Mouse (Mus musculus) ES-Bruce4 (cell line): Measurements from ENCODE around the gene Casc3. TPM values are rescaled to one million over a fixed set of nuclear protein-coding genes. Genes with fewer than 3 reads are reported as not detected.
A peak's percentile ranks its signal among the peaks of the same experiment; 100 is the strongest.

Source experiments
- H3K27ac ChIP-seq: 2 replicates; pipeline ENCODE4 v1.5.1; 2012; ENCODE audit warnings: low read length, inconsistent platforms; ENCODE audit not compliant: insufficient read depth
- H3K27me3 ChIP-seq: 2 replicates; pipeline ENCODE4 v1.6.1; 2012; ENCODE audit warnings: mild to moderate bottlenecking, low read length, inconsistent platforms; ENCODE audit not compliant: control insufficient read depth, poor library complexity, insufficient read depth, severe bottlenecking
- H3K36me3 ChIP-seq: 2 replicates; pipeline ENCODE4 v1.6.1; 2012; ENCODE audit warnings: inconsistent platforms, mild to moderate bottlenecking, low read length, moderate library complexity; ENCODE audit not compliant: control insufficient read depth, poor library complexity, insufficient read depth, severe bottlenecking
- H3K4me1 ChIP-seq: one replicate; pipeline ENCODE4 v1.8.1; 2011; ENCODE audit warnings: low read length; ENCODE audit not compliant: control insufficient read depth, insufficient read depth
- H3K4me3 ChIP-seq: 2 replicates; pipeline ENCODE4 v1.5.1; 2011; ENCODE audit warnings: low read depth, mild to moderate bottlenecking, low read length
- H3K9ac ChIP-seq: 2 replicates; pipeline ENCODE4 v1.6.1; 2012; ENCODE audit warnings: low read depth, mild to moderate bottlenecking, inconsistent platforms; ENCODE audit not compliant: poor library complexity, severe bottlenecking
- H3K9me3 ChIP-seq: replicated peaks from 2 replicates; pipeline ENCODE4 v1.6.1; 2012; ENCODE audit warnings: mild to moderate bottlenecking, low read length, inconsistent platforms; ENCODE audit not compliant: control insufficient read depth, poor library complexity, insufficient read depth, severe bottlenecking
- CTCF ChIP-seq: IDR thresholded peaks from one replicate; pipeline ENCODE4 v1.8.1; 2011; ENCODE audit warnings: low read depth, low read length
- EP300 ChIP-seq: IDR thresholded peaks from 2 replicates; pipeline ENCODE4 v1.6.1; 2011; ENCODE audit warnings: low read depth, low read length; ENCODE audit not compliant: insufficient read depth
- POLR2A ChIP-seq: IDR thresholded peaks from one replicate; pipeline ENCODE4 v1.8.1; 2011; ENCODE audit warnings: low read length; ENCODE audit not compliant: insufficient read depth
- polyA plus RNA-seq: library from polyadenylated mRNA; stranded (reverse); fragments of >200 nt; gene quantifications from 2 replicates; pipeline ENCODE4 v1.2.4, GENCODE M21; 2011; ENCODE audit warnings: low read depth; ENCODE audit not compliant: missing spikeins, insufficient read depth, insufficient read length

Gene Casc3
- polyA plus RNA-seq, 1 experiment, result 55.0 TPM

DNA sequence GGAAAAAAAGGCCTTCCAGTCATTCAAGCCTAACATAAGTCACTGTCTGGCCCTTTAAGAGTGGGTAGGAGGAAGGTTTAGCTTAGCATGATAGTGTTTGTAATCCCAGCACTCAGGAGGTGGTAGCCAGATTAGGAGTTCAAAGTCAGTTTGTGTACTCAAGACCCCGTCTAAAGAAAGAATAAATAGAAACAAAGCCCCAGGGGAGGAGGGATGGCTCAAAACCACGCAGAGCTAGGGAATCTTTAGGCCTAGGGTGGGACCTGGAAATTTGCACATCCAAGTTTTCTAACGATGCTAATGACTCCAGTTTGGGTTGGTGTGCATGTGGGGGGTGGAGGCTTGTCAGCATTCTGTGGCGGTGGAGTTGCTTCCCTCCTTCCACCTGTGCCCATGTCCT, 12.6 kb upstream of the Casc3 start:
- Histone ChIP-seq H3K27ac (no peak overlapping the region), H3K4me1 (peaks cover 2% of the 10 kb centered on the region), H3K9me3 (no peaks in the 10 kb centered on the region), H3K36me3 (no peaks in the 10 kb centered on the region), H3K9ac (no peak overlapping the region), H3K27me3 (no peaks in the 10 kb centered on the region), H3K4me3 (no peak overlapping the region)
- TF ChIP-seq EP300 (no peak), POLR2A (no peak), CTCF (no peak)

DNA sequence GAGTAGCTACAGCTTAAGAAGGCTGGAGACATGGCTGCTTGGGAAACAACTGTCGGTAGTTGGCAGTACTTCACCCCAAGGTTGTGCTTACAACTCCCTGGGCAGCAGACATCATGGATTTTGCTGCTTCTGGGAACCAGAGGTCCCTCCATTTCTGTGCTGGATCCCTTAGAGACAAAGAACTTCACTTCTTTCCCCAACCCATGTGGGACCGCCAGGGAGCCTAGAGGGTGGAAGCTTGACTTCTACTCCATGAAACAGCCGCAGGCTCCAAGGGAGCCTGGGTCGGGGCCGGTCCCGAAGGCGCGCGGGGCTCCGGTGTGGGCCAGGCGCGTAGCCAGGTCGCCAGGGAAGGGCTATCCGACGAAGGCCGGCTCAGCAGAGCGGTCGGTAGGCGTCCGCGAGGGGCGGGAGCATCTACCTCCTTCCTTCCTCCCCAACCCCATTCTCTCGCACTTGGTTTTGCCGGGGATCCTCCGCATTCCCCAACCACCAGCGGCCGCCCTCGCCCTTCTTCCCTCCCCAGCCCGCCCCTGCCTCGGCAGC, 10.2 kb upstream of the Casc3 start:
- peak overlapping the region; percentile 100 for H3K9ac ChIP-seq
- no peaks in the 10 kb centered on the region for H3K9me3 ChIP-seq
- H3K36me3 ChIP-seq, result peaks cover 7% of the 10 kb centered on the region
- TF ChIP-seq EP300 (no peak), CTCF (no peak), POLR2A (no peak)
- H3K27me3 ChIP-seq, result no peaks in the 10 kb centered on the region
- H3K27ac ChIP-seq, result peak overlapping the region; percentile 56
- no peaks in the 10 kb centered on the region for H3K4me1 ChIP-seq
- H3K4me3 ChIP-seq, result peak overlapping the region; percentile 78

DNA sequence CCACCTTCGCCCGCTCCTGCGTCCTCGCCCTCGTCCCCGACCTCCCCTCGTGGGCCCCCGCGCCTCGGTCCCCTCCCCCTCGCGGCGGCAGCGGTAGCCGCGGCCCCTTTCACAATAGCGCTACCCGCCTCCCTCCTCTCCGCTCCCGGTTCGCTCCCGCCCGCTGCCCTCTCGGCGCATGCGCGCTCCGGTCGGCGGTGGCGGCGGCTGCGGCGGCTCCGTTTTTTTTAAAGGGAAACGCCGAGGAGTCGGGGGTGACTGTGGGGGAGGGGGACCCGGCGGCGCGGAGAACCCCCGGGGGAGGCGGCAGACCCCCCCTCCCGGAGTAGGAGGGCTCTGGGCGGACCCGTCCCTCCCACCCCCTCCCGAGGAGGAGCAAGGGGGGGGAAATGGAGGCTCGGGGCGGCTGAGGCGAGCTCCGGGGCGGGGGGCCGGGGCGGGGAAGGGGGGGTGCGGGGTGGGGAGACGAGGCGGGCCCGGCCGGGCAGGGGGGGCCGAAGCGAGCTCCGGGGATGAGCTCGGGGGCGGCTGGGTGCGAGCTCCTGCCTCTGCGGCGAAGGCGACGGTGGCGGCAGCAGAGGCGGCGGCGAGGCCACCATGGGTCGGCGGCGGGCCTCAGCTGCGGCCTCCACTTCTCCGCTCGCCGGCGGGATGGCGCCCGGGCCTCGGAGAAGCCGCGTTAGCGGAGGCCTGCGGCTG, 9.5 kb upstream of the Casc3 start, which contains the start of gene Msl1:
Gene Msl1, plus strand, starts transcription at position 502 of the 699 bp plus-strand sequence.
- Histone ChIP-seq H3K9me3 (no peaks in the 10 kb centered on the region), H3K27ac (peak within 1 kb of the TSS; percentile 56), H3K36me3 (peaks cover 14% of the 10 kb centered on the region), H3K4me3 (peak within 1 kb of the TSS; percentile 78), H3K9ac (peak within 1 kb of the TSS; percentile 100), H3K27me3 (no peaks in the 10 kb centered on the region), H3K4me1 (no peaks in the 10 kb centered on the region)
- no peak for TF ChIP-seq POLR2A
- no peak for TF ChIP-seq EP300
- no peak for TF ChIP-seq CTCF

DNA sequence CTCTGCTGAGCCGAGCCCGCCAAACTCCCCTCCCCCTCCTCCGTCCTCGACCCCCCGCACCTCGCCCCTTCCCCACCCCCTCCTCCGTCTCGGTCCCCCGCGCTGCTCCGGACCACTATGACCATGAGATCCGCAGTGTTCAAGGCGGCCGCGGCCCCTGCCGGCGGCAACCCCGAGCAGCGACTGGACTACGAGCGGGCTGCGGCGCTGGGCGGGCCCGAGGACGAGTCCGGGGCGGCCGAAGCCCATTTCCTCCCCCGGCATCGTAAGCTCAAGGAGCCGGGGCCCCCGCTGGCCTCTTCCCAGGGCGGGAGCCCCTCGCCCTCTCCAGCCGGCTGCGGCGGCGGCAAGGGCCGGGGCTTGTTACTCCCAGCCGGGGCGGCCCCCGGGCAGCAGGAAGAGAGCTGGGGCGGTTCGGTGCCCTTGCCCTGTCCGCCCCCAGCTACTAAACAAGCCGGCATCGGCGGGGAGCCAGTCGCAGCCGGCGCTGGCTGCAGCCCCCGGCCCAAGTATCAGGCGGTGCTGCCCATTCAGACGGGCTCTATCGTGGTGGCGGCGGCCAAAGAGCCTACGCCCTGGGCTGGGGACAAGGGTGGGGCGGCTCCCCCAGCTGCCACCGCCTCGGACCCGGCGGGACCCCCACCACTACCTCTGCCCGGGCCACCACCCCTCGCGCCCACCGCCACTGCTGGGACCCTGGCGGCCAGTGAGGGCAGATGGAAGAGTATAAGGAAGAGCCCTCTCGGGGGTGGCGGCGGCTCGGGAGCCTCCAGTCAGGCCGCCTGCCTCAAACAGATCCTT, 8.8 kb upstream of the Casc3 start:
- Histone ChIP-seq H3K4me3 (peak overlapping the region; percentile 75), H3K4me1 (no peaks in the 10 kb centered on the region), H3K36me3 (peaks cover 21% of the 10 kb centered on the region), H3K9ac (peak overlapping the region; percentile 100), H3K9me3 (no peaks in the 10 kb centered on the region), H3K27me3 (no peaks in the 10 kb centered on the region), H3K27ac (peak overlapping the region; percentile 22)
- no peak for TF ChIP-seq CTCF
- no peak for TF ChIP-seq EP300
- TF ChIP-seq POLR2A, result no peak

DNA sequence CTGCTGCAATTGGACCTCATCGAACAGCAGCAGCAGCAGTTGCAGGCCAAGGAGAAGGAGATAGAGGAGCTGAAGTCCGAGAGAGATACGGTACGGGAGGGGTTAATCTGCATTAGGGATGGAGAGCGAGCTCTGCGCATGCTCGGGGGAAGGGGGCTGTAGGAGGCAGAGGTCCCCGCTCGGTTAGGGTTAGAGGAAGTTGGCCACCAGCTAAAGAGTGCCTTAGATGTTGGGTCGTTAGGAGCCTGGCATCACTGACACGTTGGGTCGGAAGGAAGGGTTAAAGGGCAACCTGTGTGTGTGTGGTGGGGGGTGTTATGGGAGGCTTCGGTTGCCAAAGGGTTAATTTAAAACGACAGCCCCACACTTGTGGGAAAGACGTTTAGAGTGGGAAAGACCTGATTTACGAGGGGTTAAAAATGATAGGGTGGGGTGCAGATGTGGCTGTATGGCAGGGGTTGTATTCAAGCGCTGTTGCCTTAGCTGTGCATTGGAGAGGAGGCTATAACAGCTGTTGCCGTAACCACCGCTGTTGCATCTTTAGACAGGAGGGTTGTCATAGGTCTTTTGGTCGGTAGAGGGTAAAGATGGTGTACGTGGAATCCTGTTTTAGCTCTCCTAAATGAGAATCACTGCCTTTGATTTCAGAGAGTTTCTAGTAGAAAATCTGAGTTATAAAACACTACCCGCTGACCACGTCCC, 8.0 kb upstream of the Casc3 start:
- Histone ChIP-seq H3K9ac (peak overlapping the region; percentile 100), H3K4me3 (peak overlapping the region; percentile 75), H3K27me3 (no peaks in the 10 kb centered on the region), H3K27ac (peak overlapping the region; percentile 22; the same call in 1 of the 2 replicates), H3K36me3 (peaks cover 22% of the 10 kb centered on the region), H3K9me3 (no peaks in the 10 kb centered on the region), H3K4me1 (no peaks in the 10 kb centered on the region)
- TF ChIP-seq EP300, result no peak
- no peak for TF ChIP-seq CTCF
- no peak for TF ChIP-seq POLR2A
